Mouse (Mus musculus) MN1 (cell line): ENCODE measurements around the gene 4930558K02Rik.

Source experiments
- DNase-seq: peaks from one replicate; pipeline ENCODE4 v3.0.0-alpha.2; 2016; ENCODE audit warnings: low spot score

Gene 4930558K02Rik

DNA sequence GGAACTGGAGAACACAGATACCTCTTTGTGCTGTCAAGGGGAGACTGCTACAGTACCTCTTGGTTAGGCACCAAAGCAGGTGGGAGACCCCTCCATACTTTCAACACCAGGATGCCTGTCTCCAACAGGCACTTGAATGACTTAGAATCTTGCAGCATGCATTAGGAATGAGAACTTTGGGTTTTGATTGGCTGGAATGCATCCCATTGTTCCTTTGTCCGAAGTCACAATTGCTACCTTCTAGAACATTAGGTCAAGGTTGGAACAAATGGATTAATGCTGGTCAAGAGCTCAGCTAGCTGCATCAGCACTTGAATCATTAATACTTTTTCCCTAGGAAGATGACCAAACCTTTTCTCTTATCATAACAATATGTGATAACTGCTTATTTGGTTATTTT, at the start of gene 4930558K02Rik:
Gene 4930558K02Rik (minus strand): TSS at position 101 of the 400 bp plus-strand sequence.
- no peak for DNase-seq

DNA sequence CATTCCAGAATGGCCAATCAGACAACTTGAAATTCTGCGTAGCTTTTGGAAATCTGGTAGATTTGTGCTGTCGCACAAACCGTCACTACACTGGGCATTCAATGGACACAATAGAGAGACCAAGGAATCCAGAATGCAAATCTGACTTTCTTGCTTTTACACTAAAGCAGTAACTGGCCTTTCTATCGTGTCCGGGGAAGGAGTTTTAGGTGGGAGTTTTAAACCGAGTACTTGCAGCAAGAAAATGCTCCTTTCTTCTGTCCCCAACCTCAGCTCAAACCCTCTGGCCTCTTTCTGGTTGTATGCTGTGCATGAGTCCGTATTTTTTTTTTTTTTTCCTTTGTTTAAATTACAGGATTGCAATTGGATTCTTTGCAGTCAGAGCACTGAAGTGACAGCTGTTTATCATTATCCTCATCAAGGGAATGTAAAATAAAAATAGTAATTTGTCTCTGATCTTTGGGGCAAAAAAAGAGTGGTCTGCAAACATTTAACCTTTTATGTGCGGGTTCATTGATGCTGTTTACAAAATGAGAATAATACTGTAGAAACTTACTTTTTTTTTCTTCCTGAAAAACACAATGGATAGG, 44.3 kb upstream of the 4930558K02Rik start:
- DNase-seq: no peak

DNA sequence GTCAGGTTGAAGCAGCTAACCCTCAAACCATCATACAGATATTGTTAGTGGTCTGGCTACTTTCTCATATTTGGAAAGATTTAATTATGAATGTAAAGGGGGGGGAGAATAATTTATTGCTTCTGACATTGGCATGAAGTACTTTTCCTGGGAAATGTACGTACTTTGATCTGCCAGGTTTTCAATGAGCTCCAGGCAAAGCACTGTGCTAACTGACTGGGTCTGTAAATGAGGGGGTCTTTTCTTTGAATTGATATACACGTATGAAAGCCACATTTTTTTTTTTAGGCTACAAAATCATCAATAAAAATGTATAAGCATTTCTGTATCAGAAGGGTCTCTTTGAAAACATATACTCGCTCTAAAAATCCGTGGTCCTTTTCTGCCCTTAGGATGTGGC, 41.3 kb upstream of the 4930558K02Rik start:
- DNase-seq: no peak

DNA sequence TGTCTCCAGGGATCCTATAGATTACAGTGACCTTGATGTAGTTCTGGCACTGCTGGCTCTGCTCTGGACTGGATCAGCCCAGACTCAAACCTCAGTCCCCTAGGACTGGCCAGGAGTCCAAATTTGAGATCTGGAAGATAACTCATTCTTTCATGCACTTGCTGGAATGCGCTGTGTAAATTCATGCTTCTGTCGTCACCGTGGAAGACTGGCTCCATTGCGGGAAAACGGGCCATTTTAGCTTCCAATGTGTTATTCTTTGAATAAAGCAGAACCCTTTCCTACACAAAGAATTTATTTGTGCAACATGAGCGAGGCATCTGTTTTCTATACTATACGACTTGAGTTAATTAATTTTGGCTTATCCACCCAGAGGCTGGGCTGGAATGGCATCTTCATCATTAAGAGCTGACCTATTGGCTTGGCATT, 40.9 kb upstream of the 4930558K02Rik start:
- peak; percentile 91 for DNase-seq

DNA sequence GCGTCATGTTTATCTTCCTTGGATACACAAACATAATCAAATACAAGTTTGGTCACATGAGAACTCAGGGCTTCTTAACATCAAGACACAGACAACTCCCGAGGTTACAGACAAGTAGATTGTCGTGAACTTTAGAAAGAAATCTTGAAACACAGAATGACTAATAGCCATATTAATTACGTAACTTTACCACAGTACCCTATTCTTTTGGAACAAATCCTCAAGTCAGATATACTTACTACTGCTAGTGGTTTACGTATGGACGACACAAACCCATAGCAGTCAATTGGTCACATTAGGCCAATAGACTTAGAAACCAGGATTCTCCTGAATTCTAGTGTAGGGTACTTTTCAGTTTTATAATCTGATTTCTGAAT, 39.2 kb upstream of the 4930558K02Rik start:
- no peak for DNase-seq

DNA sequence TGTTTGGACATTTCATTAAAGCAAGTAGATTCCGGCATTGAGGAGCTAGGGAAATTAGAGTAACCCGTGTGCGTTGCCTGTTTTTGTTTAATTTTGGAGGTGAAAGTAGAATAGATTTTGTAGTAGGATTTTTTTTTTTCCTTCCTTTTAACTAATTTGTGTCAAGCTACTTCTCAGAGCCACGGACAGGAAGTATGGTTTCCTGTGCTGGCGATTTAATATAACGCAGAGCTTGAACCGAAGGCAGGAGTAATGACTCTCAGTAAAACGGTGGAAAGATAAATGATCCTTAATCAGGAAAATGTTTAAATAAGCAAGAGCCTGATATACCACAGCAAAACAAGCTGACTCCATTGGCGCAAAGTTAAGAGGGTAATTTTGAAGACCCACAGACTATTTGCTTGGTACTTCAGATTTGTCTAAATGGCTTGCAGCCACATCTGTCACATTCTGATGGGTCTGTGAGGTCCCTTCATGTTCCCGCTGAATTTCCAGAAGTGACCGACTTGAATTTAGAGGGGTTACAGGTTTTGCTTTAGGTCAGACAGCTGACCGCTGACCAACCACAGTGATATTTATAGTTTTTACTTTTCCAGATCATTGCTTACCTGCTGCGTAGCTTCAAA, 38.7 kb upstream of the 4930558K02Rik start:
- no peak for DNase-seq

DNA sequence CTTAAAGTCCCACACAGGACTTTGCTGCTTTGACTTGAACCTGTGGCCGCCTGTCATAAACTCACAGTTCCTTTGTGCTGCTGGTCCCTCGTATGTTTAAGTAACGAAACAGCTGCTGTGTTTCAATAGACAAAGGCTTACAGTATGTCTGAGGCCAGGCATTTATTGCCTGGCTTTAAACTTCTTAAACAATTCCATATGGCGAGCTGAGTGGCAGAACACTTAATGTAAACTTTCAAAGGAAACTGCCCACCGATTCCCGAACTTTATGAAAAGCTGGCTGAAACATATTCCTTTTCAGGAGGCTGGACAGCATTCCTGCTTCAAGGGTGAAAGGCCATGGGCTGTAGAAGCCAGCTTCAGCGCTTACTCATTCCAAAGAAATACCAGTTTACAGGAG, 37.5 kb upstream of the 4930558K02Rik start:
- no peak for DNase-seq

DNA sequence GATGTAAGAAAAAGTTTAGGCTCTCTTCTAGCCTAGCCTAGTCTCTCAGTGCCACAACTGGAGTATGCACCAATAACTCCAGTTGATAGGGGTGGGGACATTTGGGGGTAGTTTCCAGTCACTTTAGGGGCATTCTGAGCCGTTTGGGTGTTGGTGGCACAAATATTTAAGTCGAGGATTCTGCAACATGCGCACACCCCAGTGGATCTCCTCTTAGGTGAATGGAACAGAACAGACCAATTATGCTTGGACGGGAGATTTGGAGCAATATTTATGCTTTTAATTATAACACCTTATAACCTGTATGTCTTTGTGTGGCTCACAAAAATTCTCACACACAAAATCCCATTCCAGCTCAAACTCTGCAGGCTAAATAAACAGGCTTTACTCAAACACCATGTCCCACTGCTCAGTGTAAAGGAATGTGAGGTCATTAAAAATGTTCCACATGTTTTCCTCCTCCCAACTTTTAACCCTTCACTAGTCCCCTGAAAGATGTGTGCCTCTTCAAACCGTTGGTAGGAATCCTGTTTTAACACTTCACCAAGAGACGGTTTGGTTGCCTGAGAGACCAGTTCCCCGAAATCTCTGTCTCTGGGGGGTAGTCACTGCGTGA, 35.9 kb upstream of the 4930558K02Rik start:
- DNase-seq: no peak

DNA sequence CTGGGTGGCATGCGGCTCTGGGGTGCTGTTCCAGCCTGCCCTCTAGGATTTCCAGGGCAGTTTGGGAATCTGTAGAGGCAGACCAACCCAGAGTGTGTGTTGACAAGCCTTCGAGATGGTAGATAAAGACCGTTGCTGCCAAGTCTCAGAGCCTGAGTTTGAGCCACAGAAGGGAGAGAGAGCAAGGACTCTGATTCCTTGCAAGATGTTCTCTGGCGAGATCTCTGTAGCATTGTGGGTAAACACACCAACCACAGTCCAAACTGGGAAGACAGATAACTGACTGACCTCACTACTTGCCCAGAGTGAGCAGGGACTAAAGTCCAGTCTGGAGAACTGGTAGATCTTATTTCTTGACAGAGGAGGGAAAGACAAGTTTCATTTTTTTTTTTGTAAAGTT, 34.1 kb upstream of the 4930558K02Rik start:
- no peak for DNase-seq

DNA sequence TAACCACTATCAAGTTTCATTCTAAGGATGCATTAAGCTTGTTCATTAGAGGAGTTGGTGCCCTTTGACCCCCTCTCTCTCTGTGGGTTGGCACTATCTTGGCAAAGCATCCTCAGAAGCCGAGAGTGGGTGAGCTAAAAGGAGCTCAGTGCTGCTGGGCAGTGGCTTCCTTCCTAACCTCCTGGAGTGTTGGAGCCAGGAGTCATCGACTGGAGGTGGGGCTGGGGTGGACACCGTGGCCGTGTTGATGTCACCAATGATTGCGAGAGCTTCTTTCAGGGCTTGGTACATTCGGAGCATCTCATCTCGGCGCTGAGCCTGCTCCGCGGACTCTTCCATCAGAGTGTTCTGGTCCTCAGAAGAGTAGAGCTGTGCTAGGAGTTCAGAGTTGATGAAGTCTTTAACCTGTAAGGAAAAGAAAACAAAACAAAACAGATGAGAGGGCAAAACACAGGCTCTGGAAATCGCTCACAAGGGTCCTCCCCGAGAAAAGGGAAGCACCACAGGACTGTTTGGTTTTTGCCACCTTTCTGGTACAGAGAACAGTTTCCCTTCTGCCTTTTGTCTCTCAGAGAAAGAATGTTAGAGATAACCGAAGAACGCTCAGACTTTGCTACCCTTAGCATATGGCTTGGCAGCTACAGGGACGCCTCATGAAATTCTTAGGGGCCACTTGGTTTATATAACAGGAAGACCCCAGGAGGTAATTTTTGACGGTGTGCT, 32.2 kb upstream of the 4930558K02Rik start:
- no peak for DNase-seq

DNA sequence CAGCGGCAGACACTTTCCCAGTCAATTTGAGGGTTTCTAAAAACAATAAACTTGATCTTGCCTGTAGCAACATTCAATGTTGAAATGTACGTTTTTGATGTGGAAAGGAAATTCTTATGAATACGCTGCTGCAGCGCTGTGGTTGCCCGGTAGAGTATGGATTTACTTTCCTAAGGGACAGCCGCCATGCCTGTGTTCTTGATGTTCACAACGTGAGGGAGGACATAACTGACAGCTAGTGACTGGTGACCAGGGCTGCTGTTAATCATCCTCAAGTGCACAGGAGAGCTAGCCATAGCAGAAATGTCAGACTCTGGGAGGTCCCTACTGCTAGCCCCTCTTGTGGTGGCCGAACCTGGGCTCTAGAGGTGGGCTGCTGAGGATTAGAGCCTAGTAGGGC, 29.6 kb upstream of the 4930558K02Rik start:
- DNase-seq: no peak

DNA sequence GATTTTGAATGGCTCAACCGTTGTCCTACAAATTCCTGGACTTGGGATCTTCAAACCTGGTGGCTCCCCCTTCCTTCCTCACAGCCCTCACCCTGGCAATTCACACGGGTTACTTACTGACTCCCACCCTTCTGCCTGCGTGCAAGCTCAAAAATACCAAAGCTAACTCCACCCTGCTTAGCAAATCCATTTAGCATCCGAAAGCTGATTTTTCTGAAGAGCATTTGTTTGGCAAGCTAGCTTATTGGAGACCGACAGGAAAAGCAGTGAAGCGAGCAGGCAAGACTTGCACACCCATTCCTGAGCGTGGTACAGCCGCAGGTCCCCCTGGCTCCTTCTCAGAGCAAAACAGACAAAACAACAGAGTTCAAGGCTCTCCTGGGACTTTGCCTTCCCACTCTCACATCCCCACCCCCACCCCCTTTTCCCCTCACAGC, 29.2 kb upstream of the 4930558K02Rik start:
- no peak for DNase-seq

DNA sequence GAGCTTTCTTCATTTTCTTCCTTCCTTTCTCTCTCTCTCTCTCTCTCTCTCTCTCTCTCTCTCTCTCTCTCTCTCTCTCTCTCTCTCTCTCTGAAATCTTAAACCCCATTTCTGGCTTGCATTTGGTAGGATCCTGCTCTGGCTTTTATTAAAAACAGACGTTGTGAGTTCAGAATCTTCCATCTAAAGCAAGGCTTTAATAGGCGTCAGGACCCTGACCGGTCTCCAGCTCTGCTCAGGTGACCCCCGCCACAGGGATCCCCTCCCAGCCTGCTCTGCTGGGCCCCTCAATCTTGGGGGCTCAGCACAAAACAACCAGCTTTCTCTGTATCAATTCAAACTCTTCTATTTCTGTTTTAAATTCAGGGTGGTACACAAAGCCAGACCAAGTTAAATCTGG, 28.8 kb upstream of the 4930558K02Rik start:
- DNase-seq: no peak

DNA sequence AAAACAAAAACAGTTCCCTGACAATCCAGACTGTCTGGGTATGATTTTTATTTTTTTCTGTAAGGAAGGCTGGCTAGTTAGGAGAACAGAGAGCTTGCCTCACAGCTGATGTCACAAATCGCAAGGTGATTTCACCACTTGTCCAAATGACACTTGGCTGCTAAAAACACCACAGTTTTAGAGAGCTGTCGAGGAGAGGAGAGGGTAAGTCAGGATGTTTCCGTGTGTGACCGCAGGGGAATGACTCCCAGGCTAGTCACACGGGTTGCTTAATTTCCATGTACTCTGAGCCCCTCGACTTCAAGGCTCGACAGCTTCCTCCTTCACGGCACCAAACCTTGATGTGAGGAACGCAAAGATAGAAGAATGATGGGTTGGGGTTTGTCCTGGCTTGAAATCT, 26.7 kb upstream of the 4930558K02Rik start:
- DNase-seq: no peak

DNA sequence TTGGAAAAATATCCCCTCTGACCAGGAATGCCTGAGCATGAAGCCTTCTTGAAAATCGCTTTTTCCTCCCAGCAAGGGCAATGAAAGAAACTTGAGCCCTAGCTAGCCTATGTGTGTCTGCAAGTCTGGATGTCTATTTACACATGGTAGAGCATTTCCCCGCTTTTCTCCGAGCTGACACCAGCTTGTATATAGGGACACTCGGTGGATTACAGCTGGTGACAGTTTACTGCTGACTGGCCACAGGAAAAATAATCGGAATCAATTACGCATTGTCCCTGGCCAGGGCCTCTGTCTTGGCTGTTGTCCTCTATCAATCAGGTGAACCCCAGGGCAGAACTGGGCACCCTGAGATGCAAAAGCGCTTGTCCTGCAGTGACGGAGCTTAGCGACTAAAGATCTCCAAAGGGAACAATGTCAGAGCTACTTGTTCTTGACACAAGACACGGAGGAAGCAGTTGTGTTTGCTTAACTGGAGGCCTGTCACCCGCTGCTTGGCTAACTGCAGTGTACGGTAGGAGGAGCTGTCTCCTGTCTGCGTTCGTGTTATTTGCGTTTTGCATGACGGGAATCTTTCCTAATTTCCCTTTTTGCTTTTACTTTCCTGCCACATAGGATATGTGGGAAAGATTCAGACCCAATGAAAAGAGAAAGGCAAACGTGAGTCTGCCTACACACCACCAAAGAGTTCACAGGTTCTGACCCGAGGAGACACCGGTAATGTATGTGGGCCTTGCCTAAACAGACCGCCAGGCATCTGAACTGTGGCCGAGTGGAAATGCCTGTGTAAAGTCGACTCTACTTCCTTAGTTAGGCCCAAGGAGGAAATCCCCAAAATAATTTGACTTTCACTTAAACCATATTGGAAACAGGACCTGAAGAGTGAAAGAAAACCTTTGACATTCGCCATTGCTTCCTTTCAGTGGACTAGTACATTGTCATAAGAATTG, 25.7 kb upstream of the 4930558K02Rik start:
- DNase-seq: no peak

DNA sequence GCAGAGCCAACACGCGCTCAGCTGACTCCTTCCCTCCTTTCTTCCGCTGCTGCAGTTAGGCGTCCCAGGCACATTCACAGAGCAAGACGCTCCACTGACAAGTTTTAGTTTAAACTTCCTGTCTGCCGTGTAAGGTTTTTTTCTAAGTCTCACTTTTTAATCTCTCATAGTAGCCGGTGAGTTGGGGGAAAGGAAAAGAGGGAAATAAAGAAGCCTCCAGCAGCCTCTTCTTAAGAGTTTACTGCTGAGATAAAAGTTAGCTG, 25.0 kb upstream of the 4930558K02Rik start:
- no peak for DNase-seq

DNA sequence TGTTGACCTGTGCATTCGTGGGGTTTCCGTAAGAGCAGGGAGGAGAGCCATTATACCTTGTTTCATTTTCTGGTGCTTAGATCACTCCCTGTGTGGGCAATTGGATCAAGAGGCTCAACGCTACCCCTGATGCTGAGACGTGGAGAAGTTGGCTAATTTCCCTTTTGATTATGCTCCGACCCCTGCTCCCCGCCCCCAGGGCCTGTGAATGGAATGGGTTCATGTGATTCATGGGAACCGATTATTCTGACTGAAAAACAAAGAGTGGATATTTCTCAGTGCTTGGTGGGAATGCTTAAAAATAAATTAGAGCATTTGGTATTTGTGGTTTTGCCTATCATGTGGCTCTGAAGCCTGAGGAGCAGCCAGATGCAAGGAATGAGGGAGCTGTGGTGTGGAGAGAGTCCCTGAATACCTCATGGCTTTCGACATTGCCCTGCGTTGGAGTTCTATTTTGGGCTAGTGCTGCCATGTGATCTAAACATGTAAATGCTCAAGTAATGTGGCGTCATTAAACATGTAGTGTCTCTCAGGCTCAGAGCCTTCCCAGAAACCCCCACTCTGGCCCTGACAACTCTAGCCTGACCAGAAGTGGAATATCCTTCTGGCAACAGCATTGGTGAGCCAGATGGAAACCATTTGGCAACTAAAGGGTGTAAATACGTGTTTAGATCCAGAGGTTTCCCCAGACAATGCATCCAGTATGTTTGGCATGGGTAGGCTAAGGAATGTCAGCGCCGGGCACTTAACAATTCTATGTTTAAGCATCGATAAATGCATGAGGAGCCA, 24.5 kb upstream of the 4930558K02Rik start:
- DNase-seq: no peak

DNA sequence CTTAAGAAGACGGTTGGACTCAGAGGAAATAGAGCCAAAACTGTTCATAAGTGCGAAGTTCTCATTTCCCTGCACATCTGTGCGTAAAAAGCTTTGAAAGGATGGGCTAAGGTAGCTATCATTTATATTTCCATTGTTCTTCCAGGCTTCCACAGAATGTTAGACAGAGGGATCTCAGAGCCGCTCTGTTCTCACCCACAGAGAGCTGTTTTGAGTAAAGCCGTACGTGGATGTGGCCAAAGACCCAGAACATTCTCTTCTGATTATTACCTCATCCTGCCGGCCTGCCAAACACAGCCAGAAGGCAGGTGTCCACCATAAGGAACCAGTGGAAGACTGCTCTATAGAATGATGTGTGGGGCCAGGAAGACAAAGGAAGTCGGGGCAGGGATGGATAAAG, 21.9 kb upstream of the 4930558K02Rik start:
- no peak for DNase-seq

DNA sequence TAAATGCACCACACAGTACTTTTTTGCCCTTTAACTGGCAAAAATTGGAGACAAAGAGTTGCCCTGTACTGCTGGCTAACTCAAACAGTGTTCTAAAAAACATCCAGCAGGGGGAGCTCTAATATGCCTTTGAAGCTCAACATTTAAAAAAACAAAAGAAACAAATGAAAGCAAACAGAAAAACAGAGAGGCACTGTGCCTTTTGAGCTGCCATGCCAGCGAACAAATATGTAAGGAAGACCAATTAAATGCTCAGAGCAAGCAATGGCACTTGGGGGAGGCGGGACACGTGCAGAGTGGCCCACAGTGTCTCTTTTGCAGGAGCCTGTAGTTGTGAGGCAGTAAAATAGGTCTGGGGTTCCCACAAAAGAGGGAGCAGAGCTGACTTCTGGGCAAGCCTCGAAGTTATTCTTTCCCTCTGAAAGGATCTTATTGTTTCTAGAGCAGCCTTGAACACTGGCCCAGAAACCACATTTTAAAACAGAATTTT, 20.5 kb upstream of the 4930558K02Rik start:
- DNase-seq: peak; percentile 87

DNA sequence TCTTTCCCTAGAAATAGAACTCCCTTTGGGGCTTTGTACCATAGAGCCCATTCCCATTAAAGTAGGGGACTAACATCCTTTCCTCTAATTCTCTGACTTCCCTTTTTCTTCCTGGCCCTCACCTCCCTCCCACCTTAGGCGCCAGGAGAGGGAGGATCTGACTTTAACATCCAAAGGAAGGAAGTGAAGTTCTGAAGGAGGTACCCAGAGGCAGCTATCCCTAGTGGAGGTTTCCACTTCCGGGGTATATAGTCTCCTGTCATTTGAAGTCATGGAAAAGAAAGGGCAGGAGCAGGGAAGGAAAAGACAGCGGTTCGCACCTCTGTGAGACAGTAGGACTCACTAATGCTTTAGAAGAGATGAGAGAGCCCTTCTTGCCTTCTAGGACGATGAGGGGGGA, 19.9 kb upstream of the 4930558K02Rik start:
- no peak for DNase-seq

DNA sequence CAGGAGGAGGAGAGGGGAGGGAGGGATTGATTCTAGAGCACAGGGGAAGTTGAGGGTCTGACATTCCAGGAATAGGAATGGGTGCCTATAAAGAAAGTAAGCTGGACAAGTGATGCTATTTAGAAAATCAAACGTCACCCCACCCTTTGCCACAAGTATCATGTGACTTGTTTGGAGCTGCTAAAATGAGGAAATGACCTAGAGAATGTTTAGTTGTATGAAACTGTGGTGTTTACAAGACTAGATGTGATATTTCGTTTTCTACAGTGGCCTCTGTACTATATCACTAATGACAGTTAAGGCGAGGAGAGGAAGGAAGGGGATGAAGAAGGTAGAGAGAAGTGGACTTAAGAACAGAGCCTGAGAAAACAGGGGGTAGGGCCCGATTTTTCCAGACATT, 19.3 kb upstream of the 4930558K02Rik start:
- no peak for DNase-seq
